Mouse (Mus musculus): ENCODE results near the gene Sntg2.

DNA sequence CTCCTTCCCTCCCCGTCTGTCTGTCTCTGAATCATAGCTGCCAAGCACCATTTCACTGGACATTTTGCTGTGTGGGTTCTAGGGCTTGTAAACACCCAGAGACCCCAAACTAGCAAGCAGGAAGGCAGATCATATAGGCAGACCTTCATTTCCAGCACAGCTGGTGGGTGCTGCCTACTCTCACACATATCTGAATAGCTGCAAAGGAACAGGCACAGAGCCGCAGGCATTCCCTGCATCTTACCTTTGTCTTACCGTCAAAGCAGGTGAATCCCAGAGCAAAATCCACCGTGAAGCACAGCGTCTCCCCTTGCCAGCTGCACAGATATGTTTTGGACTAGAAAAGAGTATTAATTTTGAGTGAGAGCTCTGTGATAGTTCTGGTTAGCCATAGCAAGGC is 172.1 kb downstream of the Sntg2 start:
- TF ChIP-seq ZC3H11A (IDR thresholded peaks at IDR 0.05; ENCODE audit: borderline replicate concordance, low read depth, low read length): no peak
- TF ChIP-seq HCFC1 (IDR thresholded peaks at IDR 0.05; ENCODE audit: borderline replicate concordance, insufficient read depth, low read length): no peak
- TF ChIP-seq MAFK (IDR thresholded peaks at IDR 0.05; ENCODE audit: insufficient read depth, low read depth, low read length): no peak
- TF ChIP-seq ZNF384 (IDR thresholded peaks at IDR 0.05; ENCODE audit: low read depth, low read length): no peak
- TF ChIP-seq CHD2 (IDR thresholded peaks at IDR 0.05; ENCODE audit: low read depth, low read length): no peak

All from ES-E14 (cell line).